Mouse (Mus musculus): ENCODE measurements around the gene Aspm. TPM values are rescaled to one million over a fixed set of nuclear protein-coding genes. Genes with fewer than 3 reads are reported as not detected.

Aspm gene
- total RNA-seq, 2 experiments from 2014 or later = 21.5 to 22.0 TPM

- no peak for ATAC-seq (replicated peaks; ENCODE audit: low FRiP score, poor library complexity, severe bottlenecking)
These were observed 41.6 kb downstream of the Aspm start for GRCm38 (mm10) chr1:139496212-139496611.

GRCm38 (mm10) chr1:139499751-139500150 lies 45.2 kb downstream of the Aspm start:
- no peak for ATAC-seq (replicated peaks; ENCODE audit: low FRiP score, poor library complexity, severe bottlenecking)

- no peak for ATAC-seq (replicated peaks; ENCODE audit: low FRiP score, poor library complexity, severe bottlenecking)
These were observed 46.7 kb downstream of the Aspm start, which contains the start of gene F13b for GRCm38 (mm10) chr1:139501258-139501752. Gene F13b, plus strand, starts transcription at chr1:139501702.

GRCm38 (mm10) chr1:139514556-139514955 lies 60.0 kb downstream of the Aspm start:
- no peak for ATAC-seq (replicated peaks; ENCODE audit: low FRiP score, poor library complexity, severe bottlenecking)

Other genes starting within 250 kb of the Aspm start
- 0.84 TPM in 1 of 2 replicates, not detected in the other for gene Crb1, start 77.7 kb upstream of the Aspm start, total RNA-seq (2015; ENCODE audit: low replicate concordance)
- not detected in 2 replicates for gene Crb1, start 77.7 kb upstream of the Aspm start, total RNA-seq (2017; ENCODE audit: low replicate concordance)
- gene Zbtb41, start 32.5 kb upstream of the Aspm start, total RNA-seq (2015; ENCODE audit: low replicate concordance) = 4.2 and 5.8 TPM in 2 replicates
- 2.6 and 3.9 TPM in 2 replicates for gene Zbtb41, start 32.5 kb upstream of the Aspm start, total RNA-seq (2017; ENCODE audit: low replicate concordance)
- gene F13b, start 46.9 kb downstream of the Aspm start, total RNA-seq (2015; ENCODE audit: low replicate concordance) = not detected in 2 replicates
- gene F13b, start 46.9 kb downstream of the Aspm start, total RNA-seq (2017; ENCODE audit: low replicate concordance) = not detected in 2 replicates
- gene Cfhr1, start 105.5 kb downstream of the Aspm start, total RNA-seq (2015; ENCODE audit: low replicate concordance) = not detected in 2 replicates
- not detected in 2 replicates for gene Cfhr1, start 105.5 kb downstream of the Aspm start, total RNA-seq (2017; ENCODE audit: low replicate concordance)

All from erythroblast, adult 5-6 weeks (primary cell).